Mouse (Mus musculus) limb, embryonic 11.5 days (tissue): ENCODE measurements around the gene Dgcr2. TPM values are rescaled to one million over a fixed set of nuclear protein-coding genes. Genes with fewer than 3 reads are reported as not detected.

ENCODE experiments used
- ATAC-seq: fragments of 200-750 bp; cut with Nextera tagmentation; 2 replicates; pipeline ENCODE4 v1.8.0; 2017; ENCODE audit warnings: low read depth; ENCODE audit not compliant: insufficient number of reproducible peaks, low FRiP score, low TSS enrichment
- DNase-seq: peaks from one replicate; pipeline ENCODE4 v3.0.0-alpha.2; 2015; ENCODE audit warnings: low spot score
- H3K27ac ChIP-seq: fragments of 300-500 bp; sonication (generic); replicated peaks from 2 replicates; pipeline ENCODE4 v1.5.1; 2014; ENCODE audit warnings: low read depth, mild to moderate bottlenecking, low read length
- H3K27me3 ChIP-seq: fragments of 300-500 bp; sonication (generic); 2 replicates; pipeline ENCODE4 v1.6.1; 2014; ENCODE audit warnings: mild to moderate bottlenecking, low read length, mixed read lengths; ENCODE audit not compliant: control insufficient read depth, insufficient read depth
- H3K36me3 ChIP-seq: fragments of 300-500 bp; sonication (generic); 2 replicates; pipeline ENCODE4 v1.6.1; 2014; ENCODE audit warnings: mild to moderate bottlenecking, low read length, moderate library complexity, mixed read lengths; ENCODE audit not compliant: control insufficient read depth, insufficient read depth
- H3K4me1 ChIP-seq: fragments of 300-500 bp; sonication (generic); 2 replicates; pipeline ENCODE4 v1.6.1; 2014; ENCODE audit warnings: low read length, mixed read lengths; ENCODE audit not compliant: control insufficient read depth, insufficient read depth
- H3K4me2 ChIP-seq: fragments of 300-500 bp; sonication (generic); 2 replicates; pipeline ENCODE4 v1.6.1; 2014; ENCODE audit warnings: low read depth, mild to moderate bottlenecking, moderate library complexity; ENCODE audit not compliant: severe bottlenecking
- H3K4me3 ChIP-seq: fragments of 300-500 bp; sonication (generic); 2 replicates; pipeline ENCODE4 v1.5.1; 2014; ENCODE audit warnings: low read depth, low read length
- H3K9ac ChIP-seq: fragments of 300-500 bp; sonication (generic); 2 replicates; pipeline ENCODE4 v1.6.1; 2014; ENCODE audit warnings: mild to moderate bottlenecking, low read length
- H3K9me3 ChIP-seq: fragments of 300-500 bp; sonication (generic); 2 replicates; pipeline ENCODE4 v1.6.1; 2016; ENCODE audit warnings: low read length; ENCODE audit not compliant: control insufficient read depth
- WGBS: fragments of 180-500 bp; shearing (Covaris S2); extraction: QIAGEN DNeasy Blood & Tissue Kit; methylation state at CpG from one replicate; pipeline ENCODE4 v1.1.7; 2014; 5-methylcytosine and 5-hydroxymethylcytosine counted together
- polyA plus RNA-seq: library from polyadenylated mRNA; unstranded; fragments of >200 nt; fragmentation: Nextera tagmentation; extraction: Ambion mirVana; gene quantifications from 2 replicates; pipeline ENCODE4 v1.2.1, GENCODE M21; 2014

Gene Dgcr2
- polyA plus RNA-seq, 1 experiment from 2014 or later, result 92.5 TPM

GRCm38 (mm10) chr16:17834543-17834942, 63.8 kb downstream of the Dgcr2 start:
- Histone ChIP-seq H3K4me2 (peak overlapping the region; percentile 99; the same call in 1 of the 2 replicates), H3K36me3 (no peaks in the 10 kb centered on the region; the same call in 1 of the 2 replicates), H3K27ac (no peak overlapping the region), H3K4me3 (peak overlapping the region; percentile 57), H3K27me3 (peaks cover 45% of the 10 kb centered on the region), H3K4me1 (peaks cover 25% of the 10 kb centered on the region), H3K9ac (no peak overlapping the region; the same call in 1 of the 2 replicates), H3K9me3 (no peaks in the 10 kb centered on the region)
- DNase-seq (no peak), ATAC-seq (no peak)
- 55% methylated on average over 7 of the region's 7 CpGs for WGBS

GRCm38 (mm10) chr16:17833681-17834399, 64.5 kb downstream of the Dgcr2 start:
- H3K9ac ChIP-seq, result peak overlapping the region; percentile 72
- under 1% methylated on average over 84 of the region's 103 CpGs for WGBS

GRCm38 (mm10) chr16:17833321-17833680, 65.1 kb downstream of the Dgcr2 start:
- Histone ChIP-seq H3K4me2 (peak overlapping the region; percentile 99), H3K9me3 (no peaks in the 10 kb centered on the region), H3K9ac (peak overlapping the region; percentile 72), H3K27me3 (peaks cover 45% of the 10 kb centered on the region), H3K36me3 (no peaks in the 10 kb centered on the region), H3K27ac (no peak overlapping the region), H3K4me1 (peaks cover 30% of the 10 kb centered on the region), H3K4me3 (peak overlapping the region; percentile 57)
- ATAC-seq (no peak; the same call in 1 of the 2 replicates), DNase-seq (peak; percentile 66)
- WGBS, result under 1% methylated on average over 37 of the region's 37 CpGs

More at GRCm38 (mm10) chr16:17833681-17834399, 64.5 kb downstream of the Dgcr2 start:
- Histone ChIP-seq H3K4me1 (peaks cover 27% of the 10 kb centered on the region), H3K27me3 (peaks cover 45% of the 10 kb centered on the region), H3K4me3 (peak overlapping the region; percentile 57), H3K4me2 (peak overlapping the region; percentile 99), H3K9me3 (no peaks in the 10 kb centered on the region), H3K36me3 (no peaks in the 10 kb centered on the region), H3K27ac (no peak overlapping the region)
- DNase-seq (peak; percentile 69), ATAC-seq (no peak)

DNA sequence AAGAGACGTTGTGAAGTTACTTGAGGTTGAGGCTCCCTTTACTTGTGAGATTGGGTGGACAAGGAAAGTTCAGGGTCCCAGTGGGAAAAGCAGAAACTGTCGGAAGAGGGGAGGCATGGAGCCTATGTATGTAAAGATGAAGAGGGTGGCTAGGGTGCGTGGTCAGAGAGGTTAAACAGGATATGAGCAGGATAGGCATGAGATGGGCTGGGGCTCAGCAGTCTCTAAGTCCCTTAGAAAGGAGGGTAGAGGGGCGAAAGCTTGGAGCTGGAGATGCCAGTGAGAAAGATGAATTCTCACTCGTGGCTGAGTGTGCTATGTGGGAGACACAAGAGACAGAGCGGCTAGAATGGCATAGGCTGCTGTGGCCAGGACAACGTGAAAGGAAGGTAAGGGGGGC, 65.5 kb downstream of the Dgcr2 start, which contains the start of gene B830017H08Rik:
Gene B830017H08Rik, plus strand, starts transcription at position 301 of the 400 bp plus-strand sequence.
- WGBS, result 24% methylated on average over 7 of the region's 7 CpGs
- H3K9me3 ChIP-seq, result no peaks in the 10 kb centered on the region
- peak within 1 kb of the TSS; percentile 72 for H3K9ac ChIP-seq
- peaks cover 45% of the 10 kb centered on the region for H3K27me3 ChIP-seq
- ATAC-seq (no peak), DNase-seq (no peak)
- peak within 1 kb of the TSS; percentile 99 for H3K4me2 ChIP-seq
- no peaks in the 10 kb centered on the region for H3K36me3 ChIP-seq
- no peak within 1 kb of the TSS for H3K27ac ChIP-seq
- H3K4me3 ChIP-seq, result peak within 1 kb of the TSS; percentile 57
- peaks cover 33% of the 10 kb centered on the region for H3K4me1 ChIP-seq

DNA sequence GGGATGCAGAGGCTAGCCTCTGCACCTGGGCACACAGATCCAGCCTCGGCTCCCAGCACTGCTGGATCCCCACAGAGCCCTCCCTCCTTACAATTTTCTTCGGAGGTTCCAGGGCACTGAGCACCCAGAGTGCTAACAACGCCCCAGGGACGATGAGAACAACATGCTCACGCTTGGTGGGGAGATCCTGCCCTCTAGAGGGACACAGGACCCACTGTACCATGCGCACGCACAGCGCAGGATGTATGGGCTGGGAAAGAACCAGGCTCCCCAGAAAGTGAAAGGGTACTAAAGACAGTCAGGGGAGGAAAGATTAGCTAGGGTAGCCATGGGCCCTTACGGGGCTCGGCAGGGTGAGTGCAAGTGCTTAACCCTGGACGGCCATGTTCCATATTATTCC, 66.6 kb downstream of the Dgcr2 start:
- H3K27me3 ChIP-seq, result peaks cover 45% of the 10 kb centered on the region
- no peak for ATAC-seq

GRCm38 (mm10) chr16:17830385-17831178, 67.8 kb downstream of the Dgcr2 start:
- DNase-seq, result no peak
- Histone ChIP-seq H3K27me3 (peaks cover 38% of the 10 kb centered on the region), H3K4me2 (no peak overlapping the region), H3K36me3 (no peaks in the 10 kb centered on the region), H3K4me3 (no peak overlapping the region), H3K27ac (no peak overlapping the region), H3K9ac (peak overlapping the region; percentile 27; the same call in 1 of the 2 replicates), H3K4me1 (peaks cover 36% of the 10 kb centered on the region), H3K9me3 (no peaks in the 10 kb centered on the region)
- 68% methylated on average over 10 of the region's 10 CpGs for WGBS
- no peak for ATAC-seq

More for the DNA sequence above, 66.6 kb downstream of the Dgcr2 start:
- 17% methylated on average over 11 of the region's 11 CpGs for WGBS
- Histone ChIP-seq H3K4me1 (peaks cover 36% of the 10 kb centered on the region), H3K9ac (no peak overlapping the region), H3K9me3 (no peaks in the 10 kb centered on the region), H3K27ac (no peak overlapping the region), H3K4me3 (no peak overlapping the region), H3K4me2 (no peak overlapping the region), H3K36me3 (no peaks in the 10 kb centered on the region)
- DNase-seq, result peak; percentile 42

DNA sequence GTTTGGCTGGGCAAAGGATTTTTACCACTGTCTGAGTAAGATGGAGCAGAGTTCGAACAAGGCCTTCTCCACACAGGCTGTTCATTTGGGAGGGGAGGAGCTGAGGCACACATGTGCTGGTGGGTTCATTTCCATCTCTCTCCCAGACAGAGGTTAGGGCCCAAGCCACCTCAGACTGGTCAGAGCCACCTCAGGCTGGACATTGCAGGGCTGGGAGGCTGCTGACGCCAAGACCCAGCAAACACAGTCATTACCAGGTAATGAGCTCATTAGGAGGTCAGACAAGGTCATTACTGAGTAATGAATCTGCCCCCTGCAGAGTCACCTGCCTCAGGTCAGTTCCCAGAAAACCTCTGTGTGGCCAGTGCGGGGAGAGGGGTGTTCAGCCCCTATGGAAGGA, 69.5 kb downstream of the Dgcr2 start:
- Histone ChIP-seq H3K27me3 (peaks cover 23% of the 10 kb centered on the region), H3K4me3 (no peak overlapping the region), H3K4me1 (peaks cover 33% of the 10 kb centered on the region), H3K9me3 (no peaks in the 10 kb centered on the region), H3K4me2 (no peak overlapping the region), H3K27ac (peak overlapping the region; percentile 30; the same call in 1 of the 2 replicates), H3K36me3 (no peaks in the 10 kb centered on the region), H3K9ac (no peak overlapping the region)
- 21% methylated on average over 3 of the region's 3 CpGs for WGBS
- peak; percentile 52 for DNase-seq
- ATAC-seq, result 0 out of 2 replicates have a peak, but pooled peaks have one; percentile 24

GRCm38 (mm10) chr16:17828229-17828628, 70.1 kb downstream of the Dgcr2 start:
- no peak overlapping the region for H3K4me3 ChIP-seq
- no peak for DNase-seq
- 93% methylated on average over 2 of the region's 2 CpGs for WGBS
- no peaks in the 10 kb centered on the region for H3K36me3 ChIP-seq
- peaks cover 32% of the 10 kb centered on the region for H3K4me1 ChIP-seq
- no peaks in the 10 kb centered on the region for H3K9me3 ChIP-seq
- no peak overlapping the region for H3K27ac ChIP-seq
- H3K4me2 ChIP-seq, result no peak overlapping the region
- H3K27me3 ChIP-seq, result peaks cover 21% of the 10 kb centered on the region
- ATAC-seq, result no peak
- H3K9ac ChIP-seq, result no peak overlapping the region
